Mouse (Mus musculus) cortical plate, adult 2 months (tissue): Measurements from ENCODE around the gene Anapc11.

Experiments used
- CTCF ChIP-seq: fragments of 200-500 bp; IDR thresholded peaks from 2 replicates; pipeline ENCODE4 v1.5.1; 2011; ENCODE audit warnings: mild to moderate bottlenecking, control low read depth, low read length; ENCODE audit not compliant: insufficient read depth; ENCODE audit errors: extremely low read depth
- POLR2A ChIP-seq: fragments of 200-500 bp; IDR thresholded peaks from 2 replicates; pipeline ENCODE4 v1.6.1; 2011; ENCODE audit warnings: mild to moderate bottlenecking, low read length, control low read depth; ENCODE audit not compliant: insufficient read depth; ENCODE audit errors: extremely low read depth

- TF ChIP-seq CTCF = no peak
- TF ChIP-seq POLR2A = peak; percentile 54; the same call in 1 of the 2 replicates
These were observed 35.5 kb downstream of the Anapc11 start, which contains the start of gene Mafg for GRCm38 (mm10) chr11:120633520-120634343.
